In the genomic region with DNA sequence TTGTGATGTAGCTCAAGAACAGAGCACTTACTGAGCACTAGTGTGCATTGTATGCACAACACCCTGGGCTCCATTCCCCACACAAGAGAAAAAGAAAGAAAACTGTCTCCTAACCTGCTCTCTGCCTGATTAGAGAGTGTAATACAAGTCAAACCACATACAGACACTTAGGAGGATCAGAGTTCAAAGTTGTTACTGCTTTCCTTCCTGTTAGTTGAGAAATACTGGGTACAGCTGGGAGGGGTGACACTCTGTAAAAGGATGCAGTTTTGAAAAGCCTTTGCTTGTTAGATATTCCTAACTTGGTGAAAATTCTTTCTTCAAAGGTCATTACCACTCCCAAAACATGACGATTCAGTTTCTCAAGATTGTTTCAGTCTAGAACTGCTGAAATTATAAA, we compare ENCODE assay signal across 13 mouse cellular contexts. TPM values are rescaled to one million over a fixed set of nuclear protein-coding genes. Genes with fewer than 3 reads are reported as not detected.
DNase-seq lines count a peak whose midpoint lies in the region; ATAC-seq and TF ChIP-seq lines count a peak whose summit lies in the region.
"Had no signal": no experiment of that assay in that cellular context is flagged by ENCODE, and none has a peak within 500 bp of the region (broad histone marks: within the 10 kb centered on the region; RNA-seq: fewer than 3 reads in every experiment).

No protein-coding gene starts in this region.

- peaks cover 2% of the 10 kb centered on the region; the same call in 1 of the 2 replicates for H3K4me1 ChIP-seq in heart, embryonic 15.5 days (replicated peaks)
- no peaks in the 10 kb centered on the region for H3K4me1 ChIP-seq in heart, embryonic 10.5 days
- no peaks in the 10 kb centered on the region for H3K4me1 ChIP-seq in spleen, adult 2 months (ENCODE audit: control insufficient read depth, insufficient read depth, insufficient read length)
- H3K4me1 ChIP-seq in liver, embryonic 13.5 days (replicated peaks) = peaks cover 11% of the 10 kb centered on the region
- H3K4me1 ChIP-seq in stomach, embryonic 16.5 days (ENCODE audit: control insufficient read depth, insufficient read depth, low read length) = no peaks in the 10 kb centered on the region
- H3K4me1 ChIP-seq in kidney, adult 2 months (ENCODE audit: control insufficient read depth, insufficient read depth, low read length) = no peaks in the 10 kb centered on the region; the same call in 1 of the 2 replicates
- H3K4me1 ChIP-seq: hindbrain, embryonic 13.5 days had no signal

- no peak overlapping the region for H3K9ac ChIP-seq in heart, embryonic 15.5 days
- H3K9ac ChIP-seq in liver, embryonic 13.5 days = peak overlapping the region; percentile 5; the same call in 1 of the 2 replicates
- no peak overlapping the region for H3K9ac ChIP-seq in stomach, embryonic 16.5 days (ENCODE audit: low read length)
- H3K9ac ChIP-seq: hindbrain, embryonic 13.5 days had no signal

- TF ChIP-seq POLR2A in spleen, adult 2 months (IDR thresholded peaks at IDR 0.05; ENCODE audit: low read depth, low read length) = no peak
- no peak for TF ChIP-seq POLR2A in kidney, adult 2 months (IDR thresholded peaks at IDR 0.05; ENCODE audit: low read depth, low read length)

- H3K27ac ChIP-seq in heart, embryonic 15.5 days = peak overlapping the region; percentile 27; the same call in 1 of the 2 replicates
- no peak overlapping the region for H3K27ac ChIP-seq in heart, embryonic 10.5 days
- H3K27ac ChIP-seq in spleen, adult 2 months (ENCODE audit: insufficient read depth, low read length) = 0 out of 2 replicates have a peak overlapping the region, but pooled peaks have one; percentile 29
- peak overlapping the region; percentile 60 for H3K27ac ChIP-seq in liver, embryonic 13.5 days
- H3K27ac ChIP-seq in stomach, embryonic 16.5 days (ENCODE audit: low read length) = peak overlapping the region; percentile 79
- no peak overlapping the region for H3K27ac ChIP-seq in kidney, adult 2 months (ENCODE audit: insufficient read depth, low read depth, low read length)
- H3K27ac ChIP-seq: hindbrain, embryonic 13.5 days had no signal

- TF ChIP-seq CTCF in spleen, adult 2 months (IDR thresholded peaks at IDR 0.05; ENCODE audit: extremely low read depth, insufficient read depth, insufficient read length, insufficient replicate concordance) = no peak
- TF ChIP-seq CTCF in kidney, adult 2 months (conservative IDR thresholded peaks at IDR 0.05; ENCODE audit: insufficient read depth, insufficient read length, low read depth, low read length) = no peak

- no peak overlapping the region for H3K4me3 ChIP-seq in heart, embryonic 15.5 days
- H3K4me3 ChIP-seq in heart, embryonic 10.5 days = no peak overlapping the region
- H3K4me3 ChIP-seq in spleen, adult 2 months (ENCODE audit: extremely low read depth, insufficient read depth, insufficient read length) = no peak overlapping the region
- no peak overlapping the region for H3K4me3 ChIP-seq in liver, embryonic 13.5 days (replicated peaks)
- H3K4me3 ChIP-seq in stomach, embryonic 16.5 days (replicated peaks; ENCODE audit: low read length) = no peak overlapping the region
- H3K4me3 ChIP-seq in kidney, adult 2 months (ENCODE audit: insufficient read depth, low read depth, low read length) = no peak overlapping the region

- DNase-seq in heart, embryonic 10.5 days (ENCODE audit: low spot score) = no peak
- no peak for DNase-seq in spleen, adult 2 months (ENCODE audit: low read depth in 1 of 2, low spot score in 2 of 2)
- DNase-seq in spleen, adult 12 weeks (ENCODE audit: low spot score) = no peak
- DNase-seq in liver, embryonic 13.5 days = no peak
- no peak for DNase-seq in MN1 (ENCODE audit: low spot score)
- no peak for DNase-seq in kidney, adult 2 months
- DNase-seq: adrenal gland, adult 8-10 months; cerebellum, postnatal 25 days; heart, adult 18-20 months; kidney, postnatal 4 days had no signal

- H3K9me3 ChIP-seq in heart, embryonic 15.5 days (replicated peaks) = no peaks in the 10 kb centered on the region
- H3K9me3 ChIP-seq in heart, embryonic 10.5 days = no peaks in the 10 kb centered on the region
- no peaks in the 10 kb centered on the region for H3K9me3 ChIP-seq in liver, embryonic 13.5 days (replicated peaks)
- no peaks in the 10 kb centered on the region for H3K9me3 ChIP-seq in stomach, embryonic 16.5 days (replicated peaks; ENCODE audit: control insufficient read depth, low read length)
- H3K9me3 ChIP-seq: hindbrain, embryonic 13.5 days had no signal

- H3K27me3 ChIP-seq in heart, embryonic 15.5 days = no peaks in the 10 kb centered on the region
- no peaks in the 10 kb centered on the region for H3K27me3 ChIP-seq in heart, embryonic 10.5 days (ENCODE audit: insufficient read depth, poor library complexity, severe bottlenecking)
- H3K27me3 ChIP-seq in spleen, adult 2 months (ENCODE audit: control insufficient read depth, insufficient read depth, low read length) = no peaks in the 10 kb centered on the region
- H3K27me3 ChIP-seq in liver, embryonic 13.5 days = no peaks in the 10 kb centered on the region
- no peaks in the 10 kb centered on the region for H3K27me3 ChIP-seq in stomach, embryonic 16.5 days (ENCODE audit: control insufficient read depth, insufficient read depth, low read length)
- H3K27me3 ChIP-seq in kidney, adult 2 months (replicated peaks; ENCODE audit: control insufficient read depth, insufficient read depth, low read length) = no peaks in the 10 kb centered on the region

- H3K36me3 ChIP-seq in heart, embryonic 15.5 days = no peaks in the 10 kb centered on the region
- H3K36me3 ChIP-seq in heart, embryonic 10.5 days = no peaks in the 10 kb centered on the region
- H3K36me3 ChIP-seq in spleen, adult 2 months (ENCODE audit: control insufficient read depth, insufficient read depth, low read length) = no peaks in the 10 kb centered on the region
- H3K36me3 ChIP-seq in liver, embryonic 13.5 days = no peaks in the 10 kb centered on the region
- H3K36me3 ChIP-seq in stomach, embryonic 16.5 days (ENCODE audit: control insufficient read depth, insufficient read depth, low read length) = no peaks in the 10 kb centered on the region
- H3K36me3 ChIP-seq in kidney, adult 2 months (ENCODE audit: control insufficient read depth, insufficient read depth, low read length) = no peaks in the 10 kb centered on the region
- H3K36me3 ChIP-seq: hindbrain, embryonic 13.5 days had no signal

- ATAC-seq in heart, embryonic 15.5 days (replicated peaks; ENCODE audit: insufficient number of reproducible peaks, insufficient read depth, low FRiP score, low read depth) = no peak
- ATAC-seq in liver, embryonic 13.5 days (ENCODE audit: low read depth) = no peak
- ATAC-seq in stomach, embryonic 16.5 days (ENCODE audit: insufficient read depth, low FRiP score) = no peak

- no peak overlapping the region for H3K4me2 ChIP-seq in heart, embryonic 15.5 days
- no peak overlapping the region for H3K4me2 ChIP-seq in liver, embryonic 13.5 days
- no peak overlapping the region for H3K4me2 ChIP-seq in stomach, embryonic 16.5 days (ENCODE audit: low read depth, low read length)

- 63% methylated on average over 1 of the region's 1 CpGs for WGBS in heart, embryonic 15.5 days
- 85% methylated on average over 1 of the region's 1 CpGs for WGBS in heart, embryonic 10.5 days
- WGBS in spleen, adult 2 months = 61% methylated on average over 1 of the region's 1 CpGs
- WGBS in liver, embryonic 13.5 days (ENCODE audit: insufficient replicate concordance) = 58% methylated on average over 1 of the region's 1 CpGs
- 49% methylated on average over 1 of the region's 1 CpGs for WGBS in stomach, embryonic 16.5 days
- 8% methylated on average over 1 of the region's 1 CpGs for WGBS in kidney, adult 2 months

RNA-seq across cellular contexts. Expression of a gene that starts 17.4 kb away (rescaled TPM):
- polyA plus RNA-seq in heart, embryonic 15.5 days (2015; fragmentation: Nextera tagmentation; extraction: Ambion mirVana) = 85.1 and 85.5 TPM in 2 replicates
- polyA plus RNA-seq in heart, embryonic 10.5 days (2016; fragmentation: Nextera tagmentation; extraction: Ambion mirVana) = 89.5 and 106 TPM in 2 replicates
- polyA plus RNA-seq in spleen, adult 2 months (2012; rRNA removed) = 12.3 and 24.3 TPM in 2 replicates
- 40.2 and 46.7 TPM in 2 replicates for polyA plus RNA-seq in liver, embryonic 13.5 days (2015; fragmentation: Nextera tagmentation; extraction: Ambion mirVana)
- 78.0 and 84.9 TPM in 2 replicates for polyA plus RNA-seq in stomach, embryonic 16.5 days (2015; fragmentation: Nextera tagmentation; extraction: Ambion mirVana)
- 21.1 and 21.4 TPM in 2 replicates for polyA plus RNA-seq in kidney, adult 2 months (2012; rRNA removed)

RNA-seq across cellular contexts. Expression of a gene that starts 18.3 kb away (rescaled TPM):
- polyA plus RNA-seq in heart, embryonic 15.5 days (2015; fragmentation: Nextera tagmentation; extraction: Ambion mirVana) = 72.2 and 89.3 TPM in 2 replicates
- 75.7 and 78.8 TPM in 2 replicates for polyA plus RNA-seq in heart, embryonic 10.5 days (2016; fragmentation: Nextera tagmentation; extraction: Ambion mirVana)
- 3.2 and 4.3 TPM in 2 replicates for polyA plus RNA-seq in spleen, adult 2 months (2012; rRNA removed)
- 57.0 and 59.8 TPM in 2 replicates for polyA plus RNA-seq in liver, embryonic 13.5 days (2015; fragmentation: Nextera tagmentation; extraction: Ambion mirVana)
- polyA plus RNA-seq in stomach, embryonic 16.5 days (2015; fragmentation: Nextera tagmentation; extraction: Ambion mirVana) = 68.9 and 76.9 TPM in 2 replicates
- polyA plus RNA-seq in kidney, adult 2 months (2012; rRNA removed) = 21.0 and 27.5 TPM in 2 replicates

RNA-seq across cellular contexts. Expression of a gene that starts 52.9 kb away (rescaled TPM):
- polyA plus RNA-seq in heart, embryonic 15.5 days (2015; fragmentation: Nextera tagmentation; extraction: Ambion mirVana) = 20.3 and 21.1 TPM in 2 replicates
- polyA plus RNA-seq in heart, embryonic 10.5 days (2016; fragmentation: Nextera tagmentation; extraction: Ambion mirVana) = 26.4 and 31.3 TPM in 2 replicates
- 7.7 and 7.8 TPM in 2 replicates for polyA plus RNA-seq in spleen, adult 2 months (2012; rRNA removed)
- 14.0 and 14.3 TPM in 2 replicates for polyA plus RNA-seq in liver, embryonic 13.5 days (2015; fragmentation: Nextera tagmentation; extraction: Ambion mirVana)
- polyA plus RNA-seq in stomach, embryonic 16.5 days (2015; fragmentation: Nextera tagmentation; extraction: Ambion mirVana) = 28.6 and 34.3 TPM in 2 replicates
- polyA plus RNA-seq in kidney, adult 2 months (2012; rRNA removed) = 12.6 and 16.1 TPM in 2 replicates

Comparison
In these comparisons a context has a peak if more than half of its experiments do, and no peak if none do; other contexts are left out.
1. H3K27ac ChIP-seq: peak in heart, embryonic 15.5 days (single experiment), spleen, adult 2 months (single experiment), liver, embryonic 13.5 days (single experiment) and stomach, embryonic 16.5 days (single experiment); none in heart, embryonic 10.5 days (single experiment) and kidney, adult 2 months (single experiment).